Mouse (Mus musculus) CH12.LX (cell line): Measurements from ENCODE around the gene Pih1d2. TPM values are rescaled to one million over a fixed set of nuclear protein-coding genes. Genes with fewer than 3 reads are reported as not detected.

Source experiments
- polyA plus RNA-seq: library from polyadenylated mRNA; unstranded; fragments of >175 nt; gene quantifications from 2 replicates; pipeline ENCODE4 v1.2.1, GENCODE M21; 2012; ENCODE audit warnings: low read depth; ENCODE audit not compliant: insufficient read length
- total RNA-seq, 2 experiments: library from RNA; depleted of rRNA; stranded (reverse); fragments of 300-350 nt in 1 of 2; fragments of >200 nt in 1 of 2; gene quantifications; 2 replicates each; pipeline ENCODE4 v1.2.3; 2012 to 2014

The Pih1d2 gene
- total and polyA plus RNA-seq, 3 experiments: 1.8 to 5.5 (median 2.8) TPM

Other genes starting within 250 kb of the Pih1d2 start
- gene Plet1, start 122.8 kb upstream of the Pih1d2 start, total RNA-seq (2012; rRNA removed): 0.08 TPM in 1 of 2 replicates, not detected in the other
- gene Plet1, start 122.8 kb upstream of the Pih1d2 start, total RNA-seq (2014; rRNA removed): not detected in 2 replicates
- 0.19 TPM in 1 of 2 replicates, not detected in the other for gene Plet1, start 122.8 kb upstream of the Pih1d2 start, polyA plus RNA-seq
- 35.3 and 37.9 TPM in 2 replicates for gene Pts, start 88.6 kb upstream of the Pih1d2 start, total RNA-seq (2012; rRNA removed)
- gene Pts, start 88.6 kb upstream of the Pih1d2 start, total RNA-seq (2014; rRNA removed): 89.4 and 91.8 TPM in 2 replicates
- 35.4 and 37.7 TPM in 2 replicates for gene Pts, start 88.6 kb upstream of the Pih1d2 start, polyA plus RNA-seq
- gene Il18, start 62.5 kb upstream of the Pih1d2 start, total RNA-seq (2012; rRNA removed): 0.59 and 0.63 TPM in 2 replicates
- gene Il18, start 62.5 kb upstream of the Pih1d2 start, total RNA-seq (2014; rRNA removed): 0.70 and 0.98 TPM in 2 replicates
- 0.56 TPM in 1 of 2 replicates, not detected in the other for gene Il18, start 62.5 kb upstream of the Pih1d2 start, polyA plus RNA-seq
- gene Bco2, start 62.1 kb upstream of the Pih1d2 start, total RNA-seq (2012; rRNA removed): 1.2 and 1.3 TPM in 2 replicates
- gene Bco2, start 62.1 kb upstream of the Pih1d2 start, total RNA-seq (2014; rRNA removed): 0.68 and 0.73 TPM in 2 replicates
- 0.53 and 0.93 TPM in 2 replicates for gene Bco2, start 62.1 kb upstream of the Pih1d2 start, polyA plus RNA-seq
- not detected in 2 replicates for gene Tex12, start 56.0 kb upstream of the Pih1d2 start, total RNA-seq (2012; rRNA removed)
- not detected in 2 replicates for gene Tex12, start 56.0 kb upstream of the Pih1d2 start, total RNA-seq (2014; rRNA removed)
- not detected in 2 replicates for gene Tex12, start 56.0 kb upstream of the Pih1d2 start, polyA plus RNA-seq
- gene Sdhd, start 13.5 kb upstream of the Pih1d2 start, total RNA-seq (2012; rRNA removed): 215 and 261 TPM in 2 replicates
- gene Sdhd, start 13.5 kb upstream of the Pih1d2 start, total RNA-seq (2014; rRNA removed): 407 and 435 TPM in 2 replicates
- 220 and 240 TPM in 2 replicates for gene Sdhd, start 13.5 kb upstream of the Pih1d2 start, polyA plus RNA-seq
- 160 and 183 TPM in 2 replicates for gene Timm8b, start 13.4 kb upstream of the Pih1d2 start, total RNA-seq (2012; rRNA removed)
- gene Timm8b, start 13.4 kb upstream of the Pih1d2 start, total RNA-seq (2014; rRNA removed): 244 and 249 TPM in 2 replicates
- gene Timm8b, start 13.4 kb upstream of the Pih1d2 start, polyA plus RNA-seq: 119 and 155 TPM in 2 replicates
- gene Nkapd1, start 143 bp downstream of the Pih1d2 start, total RNA-seq (2012; rRNA removed): 9.6 and 10.0 TPM in 2 replicates
- 13.5 and 13.7 TPM in 2 replicates for gene Nkapd1, start 143 bp downstream of the Pih1d2 start, total RNA-seq (2014; rRNA removed)
- 36.7 and 38.4 TPM in 2 replicates for gene Nkapd1, start 143 bp downstream of the Pih1d2 start, polyA plus RNA-seq
- gene Dlat, start 42.5 kb downstream of the Pih1d2 start, total RNA-seq (2012; rRNA removed): 45.2 and 49.6 TPM in 2 replicates
- gene Dlat, start 42.5 kb downstream of the Pih1d2 start, total RNA-seq (2014; rRNA removed): 67.5 and 81.5 TPM in 2 replicates
- gene Dlat, start 42.5 kb downstream of the Pih1d2 start, polyA plus RNA-seq: 53.4 and 55.7 TPM in 2 replicates
- gene Dixdc1, start 122.2 kb downstream of the Pih1d2 start, total RNA-seq (2012; rRNA removed): 0.04 and 0.13 TPM in 2 replicates
- gene Dixdc1, start 122.2 kb downstream of the Pih1d2 start, total RNA-seq (2014; rRNA removed): 0.15 and 0.23 TPM in 2 replicates
- gene Dixdc1, start 122.2 kb downstream of the Pih1d2 start, polyA plus RNA-seq: 0.19 and 0.21 TPM in 2 replicates
- not detected in 2 replicates for gene 2310030G06Rik, start 129.2 kb downstream of the Pih1d2 start, total RNA-seq (2012; rRNA removed)
- not detected in 2 replicates for gene 2310030G06Rik, start 129.2 kb downstream of the Pih1d2 start, total RNA-seq (2014; rRNA removed)
- gene 2310030G06Rik, start 129.2 kb downstream of the Pih1d2 start, polyA plus RNA-seq: not detected in 2 replicates
- gene Cryab, start 134.0 kb downstream of the Pih1d2 start, total RNA-seq (2012; rRNA removed): not detected in 2 replicates
- not detected in 2 replicates for gene Cryab, start 134.0 kb downstream of the Pih1d2 start, total RNA-seq (2014; rRNA removed)
- not detected in 2 replicates for gene Cryab, start 134.0 kb downstream of the Pih1d2 start, polyA plus RNA-seq
- not detected in 2 replicates for gene Hspb2, start 135.0 kb downstream of the Pih1d2 start, total RNA-seq (2012; rRNA removed)
- not detected in 2 replicates for gene Hspb2, start 135.0 kb downstream of the Pih1d2 start, total RNA-seq (2014; rRNA removed)
- not detected in 2 replicates for gene Hspb2, start 135.0 kb downstream of the Pih1d2 start, polyA plus RNA-seq
- gene Fdxacb1, start 150.9 kb downstream of the Pih1d2 start, total RNA-seq (2012; rRNA removed): 5.5 and 5.6 TPM in 2 replicates
- 9.5 and 10.6 TPM in 2 replicates for gene Fdxacb1, start 150.9 kb downstream of the Pih1d2 start, total RNA-seq (2014; rRNA removed)
- 7.5 and 8.5 TPM in 2 replicates for gene Fdxacb1, start 150.9 kb downstream of the Pih1d2 start, polyA plus RNA-seq
- 24.4 and 25.7 TPM in 2 replicates for gene Alg9, start 157.7 kb downstream of the Pih1d2 start, total RNA-seq (2012; rRNA removed)
- 31.4 and 40.1 TPM in 2 replicates for gene Alg9, start 157.7 kb downstream of the Pih1d2 start, total RNA-seq (2014; rRNA removed)
- gene Alg9, start 157.7 kb downstream of the Pih1d2 start, polyA plus RNA-seq: 31.1 and 39.6 TPM in 2 replicates
- 6.3 and 7.7 TPM in 2 replicates for gene 1110032A03Rik, start 158.2 kb downstream of the Pih1d2 start, total RNA-seq (2012; rRNA removed)
- 11.3 and 11.7 TPM in 2 replicates for gene 1110032A03Rik, start 158.2 kb downstream of the Pih1d2 start, total RNA-seq (2014; rRNA removed)
- 9.0 and 9.4 TPM in 2 replicates for gene 1110032A03Rik, start 158.2 kb downstream of the Pih1d2 start, polyA plus RNA-seq
- gene Ppp2r1b, start 228.0 kb downstream of the Pih1d2 start, total RNA-seq (2012; rRNA removed): 42.1 and 54.9 TPM in 2 replicates
- gene Ppp2r1b, start 228.0 kb downstream of the Pih1d2 start, total RNA-seq (2014; rRNA removed): 39.3 and 39.6 TPM in 2 replicates
- 63.6 and 66.6 TPM in 2 replicates for gene Ppp2r1b, start 228.0 kb downstream of the Pih1d2 start, polyA plus RNA-seq